Mouse (Mus musculus) retina, postnatal 1 day (tissue): Measurements from ENCODE around the gene Dusp2.

Source experiments
- DNase-seq: peaks from one replicate; pipeline ENCODE4 v3.0.0-alpha.2; 2012

Gene Dusp2

DNA sequence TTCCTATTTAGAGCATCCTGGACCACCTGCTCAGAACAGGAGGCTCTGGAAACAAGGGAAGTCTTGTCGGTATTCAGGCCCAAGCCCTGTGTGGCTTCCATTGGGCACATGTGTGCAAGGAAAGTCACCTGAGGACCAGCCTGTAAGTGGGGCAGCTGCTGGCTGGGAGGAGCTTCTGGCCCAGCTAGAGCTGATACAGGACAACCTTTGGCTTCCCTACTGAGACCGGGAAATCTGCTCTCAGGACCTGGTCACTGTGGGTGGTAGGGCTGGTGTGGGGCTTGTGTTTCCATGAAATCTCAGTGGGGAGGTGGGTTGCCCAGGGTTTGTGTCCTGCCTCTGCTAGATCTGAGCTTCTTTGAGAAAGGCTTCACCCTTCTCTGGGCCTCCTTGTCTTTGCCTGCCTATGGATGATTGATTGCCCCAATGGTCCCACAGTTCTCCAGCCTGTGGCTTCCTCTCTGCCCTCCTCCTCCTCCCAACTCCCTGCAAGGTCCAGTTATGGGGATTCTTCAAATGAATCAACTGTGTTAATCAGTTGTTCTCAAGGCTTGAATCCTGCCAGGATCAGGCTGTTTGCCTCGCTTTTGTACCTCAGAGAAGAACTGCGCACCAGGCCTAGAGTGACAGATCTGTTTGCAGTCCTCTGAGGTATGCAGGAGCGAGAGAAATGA lies 33.9 kb downstream of the Dusp2 start:
- DNase-seq = no peak

DNA sequence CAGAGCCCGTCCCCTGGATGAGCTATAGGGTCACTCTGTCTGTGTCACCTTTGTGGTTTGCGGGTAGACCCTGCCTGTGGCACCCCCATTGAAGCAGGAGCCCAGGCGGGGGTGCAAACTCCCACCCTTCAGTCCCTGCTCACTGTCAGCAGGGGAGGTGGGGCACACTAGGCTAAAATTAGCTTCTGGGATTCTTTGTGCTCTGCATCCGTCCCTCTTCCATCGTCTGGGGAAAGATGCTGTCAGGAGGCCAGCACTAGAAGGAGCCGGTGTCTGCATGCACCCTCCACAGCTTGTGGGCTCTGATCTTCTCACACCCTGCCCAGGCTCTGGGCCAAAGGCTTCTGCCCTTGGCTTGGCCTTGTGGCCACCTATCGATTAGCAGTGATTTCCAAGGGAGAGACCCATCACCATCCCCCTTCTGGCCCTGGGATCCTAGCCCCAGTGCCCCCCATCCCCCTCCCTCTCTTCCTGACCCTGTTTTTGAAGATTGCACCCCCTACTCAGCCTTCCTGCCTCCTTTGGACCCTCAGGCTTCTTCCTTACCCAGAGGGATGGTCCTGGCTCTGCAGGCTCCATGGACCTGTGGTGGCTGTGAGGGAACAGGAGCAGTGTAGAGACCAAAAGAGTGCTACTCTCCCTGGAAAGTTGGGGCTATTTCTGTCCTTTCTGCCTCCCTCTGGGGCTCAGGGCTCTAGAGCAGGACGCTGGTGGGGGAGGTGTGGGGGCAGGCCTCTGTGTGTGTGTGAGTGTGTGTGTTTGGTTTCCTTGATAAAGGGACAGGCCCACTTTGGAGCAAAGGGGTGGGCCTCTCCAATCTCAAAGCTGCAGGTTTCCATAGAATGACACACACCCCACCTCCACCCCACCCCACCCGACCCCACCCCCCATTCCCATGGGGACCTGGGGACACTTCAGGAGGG lies 34.9 kb downstream of the Dusp2 start:
- no peak for DNase-seq

DNA sequence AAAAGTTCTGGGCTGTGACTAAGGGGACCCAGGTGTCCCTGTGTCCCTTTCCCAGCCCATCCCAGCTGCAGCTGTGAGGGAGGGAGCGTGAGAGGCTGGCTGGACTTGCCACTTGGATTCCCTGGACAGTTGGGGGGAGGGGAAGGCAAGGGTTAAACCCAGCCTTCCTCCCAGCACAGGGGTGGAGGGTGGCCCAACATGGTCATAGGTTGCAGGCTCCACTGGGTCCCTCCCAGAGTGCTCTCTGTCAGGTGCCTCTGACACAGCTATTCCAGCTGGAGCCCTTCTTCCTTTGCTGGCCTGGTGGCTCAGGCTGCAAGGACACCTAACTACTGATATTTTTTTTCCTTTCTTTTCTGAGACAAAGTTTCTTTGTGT lies 35.5 kb downstream of the Dusp2 start:
- DNase-seq = no peak

DNA sequence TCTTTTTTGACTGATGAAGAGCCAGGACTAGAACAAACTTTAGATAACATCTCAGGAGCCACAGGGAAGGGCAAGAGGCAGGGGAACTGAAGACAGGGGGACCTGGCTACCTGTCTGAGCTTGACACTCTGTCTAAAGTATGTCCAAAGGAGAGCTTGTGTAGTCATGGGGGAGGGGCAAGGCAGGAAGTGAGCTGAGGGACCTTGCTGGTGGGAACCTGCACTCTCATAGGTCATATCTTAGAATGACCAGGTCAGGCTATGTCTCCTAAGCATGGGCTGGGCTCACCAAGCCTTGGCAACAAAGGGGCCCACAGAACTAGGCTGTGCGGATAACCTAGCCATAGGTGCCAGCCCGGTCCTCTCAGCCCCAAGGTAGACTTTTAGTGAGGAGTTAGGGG lies 36.1 kb downstream of the Dusp2 start:
- DNase-seq = no peak

DNA sequence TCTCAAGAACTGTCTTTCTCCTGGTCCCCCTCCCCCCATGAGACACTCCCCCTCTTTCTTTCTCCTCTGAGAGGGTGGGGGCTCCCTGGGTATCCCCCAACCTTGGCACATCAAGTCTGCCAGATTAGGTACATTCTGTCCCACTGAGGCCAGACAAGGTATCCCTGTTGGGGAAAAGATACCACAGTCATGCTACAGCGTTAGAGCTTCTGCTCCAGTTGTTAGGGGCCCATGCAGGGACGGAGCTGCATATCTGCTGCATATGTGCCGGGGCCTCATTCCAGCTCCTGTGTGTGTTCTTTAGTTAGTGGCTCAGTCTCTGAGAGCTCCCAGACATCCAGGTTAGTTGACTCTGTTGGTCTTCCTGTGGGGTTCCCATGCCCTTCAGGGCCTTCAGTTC lies 38.2 kb downstream of the Dusp2 start:
- no peak for DNase-seq

DNA sequence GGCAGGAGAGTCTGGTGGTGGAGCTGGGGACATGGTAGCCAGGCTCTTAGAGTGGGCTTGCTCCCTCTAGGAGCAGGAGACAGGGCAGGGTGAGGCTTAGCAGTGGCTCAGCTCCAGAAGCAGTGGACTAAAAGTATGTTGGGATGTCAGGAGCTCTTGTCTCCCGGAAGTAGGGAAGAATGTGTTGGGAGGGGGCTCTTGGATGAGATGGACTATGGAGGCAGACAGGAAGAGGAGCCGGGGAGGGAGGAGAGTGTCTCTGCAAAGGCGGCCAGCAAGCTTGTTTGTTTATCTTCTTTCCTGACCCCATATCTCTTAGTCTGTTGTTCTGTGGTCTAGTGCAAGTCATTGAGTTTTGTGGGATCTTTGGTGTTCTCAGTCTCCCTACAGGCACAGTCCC lies 39.1 kb downstream of the Dusp2 start:
- DNase-seq = no peak

DNA sequence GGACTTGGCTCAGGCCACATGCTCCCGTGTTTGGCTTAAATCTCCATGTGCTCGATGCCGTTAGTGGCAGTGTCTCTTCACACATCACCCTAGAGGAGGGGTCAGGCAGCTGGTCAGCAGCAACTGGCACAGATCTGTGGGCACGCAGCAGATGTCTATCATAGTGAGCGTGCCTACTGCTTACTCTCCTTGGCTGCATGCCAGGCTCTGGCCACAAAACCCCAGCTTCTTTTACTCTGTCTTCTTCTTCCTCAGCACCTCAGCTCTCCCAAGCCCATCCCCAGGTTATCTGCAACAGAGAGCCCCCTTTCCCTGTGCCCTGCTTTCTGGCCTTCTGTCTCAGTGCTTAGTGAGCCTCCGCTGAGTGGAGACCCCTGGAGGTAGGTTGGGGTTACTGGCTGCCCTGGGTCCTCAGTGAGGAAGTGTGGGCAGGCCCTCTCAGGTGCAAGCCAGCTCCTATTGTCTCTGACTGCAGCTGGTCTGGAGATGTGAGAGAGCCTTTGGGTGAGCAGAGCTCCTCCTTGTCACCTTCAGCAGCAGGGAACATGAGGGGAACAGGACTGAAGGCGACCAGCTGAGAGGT lies 39.9 kb downstream of the Dusp2 start:
- peak; percentile 74 for DNase-seq

DNA sequence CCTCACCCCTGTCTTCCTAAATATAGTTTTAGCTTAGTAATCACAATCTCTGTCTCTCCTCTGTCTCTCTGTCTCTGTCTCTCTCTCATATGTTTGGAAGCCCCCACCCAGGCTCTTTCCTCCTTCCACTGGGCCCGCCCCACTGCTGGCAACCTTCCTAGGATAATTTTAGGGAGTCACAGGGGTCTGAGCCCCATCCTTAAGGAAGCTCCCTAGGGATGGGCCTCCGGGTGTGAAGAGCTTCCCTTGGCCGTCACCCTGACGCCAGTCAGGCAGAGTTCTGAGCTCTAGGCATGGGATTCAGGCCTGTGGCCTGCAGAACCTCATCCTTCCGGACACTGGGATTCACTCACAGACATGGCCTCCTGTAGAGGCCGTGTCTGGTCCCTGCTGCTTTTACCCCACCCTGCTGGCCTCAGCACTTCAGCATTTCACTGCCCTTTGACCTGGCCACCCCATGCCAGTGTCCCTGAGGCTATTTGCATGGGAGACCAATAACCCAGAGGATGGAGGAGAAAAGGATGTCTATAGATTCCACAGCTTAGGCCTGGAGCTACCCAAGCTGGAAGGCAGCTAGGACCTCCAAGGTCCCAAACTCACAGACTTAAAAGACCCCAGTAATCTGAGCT lies 40.6 kb downstream of the Dusp2 start:
- no peak for DNase-seq

DNA sequence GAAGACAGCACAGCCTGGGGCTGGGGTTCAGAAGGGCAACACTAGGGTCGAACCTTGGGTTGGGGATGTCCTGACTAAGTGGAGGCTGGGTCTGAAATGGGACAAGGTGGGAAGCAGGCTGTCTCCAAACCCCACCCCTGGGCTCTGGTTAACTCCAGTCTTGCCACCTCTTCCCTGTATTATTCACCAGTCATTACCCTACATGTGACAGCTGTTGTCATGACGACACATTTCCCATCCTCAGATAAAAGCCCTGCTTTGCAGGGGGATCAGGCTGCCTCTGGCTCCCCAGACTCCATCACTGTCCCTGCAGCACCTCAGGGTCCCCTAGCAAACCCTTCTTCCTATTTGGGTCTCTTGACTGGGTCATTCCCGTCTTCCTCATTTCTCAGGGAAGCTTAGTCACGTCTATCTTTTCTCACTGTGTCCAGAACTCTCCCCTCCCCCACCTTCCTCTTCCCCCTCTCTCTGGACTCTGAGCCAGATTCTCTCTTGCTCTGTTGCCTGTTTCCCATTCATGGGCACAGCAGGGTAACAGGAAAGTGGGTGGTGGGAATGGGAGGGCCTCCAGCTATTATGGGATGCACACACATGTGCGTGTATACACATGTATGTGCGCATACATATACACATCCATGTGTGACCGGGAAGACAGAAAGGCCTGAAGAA lies 42.1 kb downstream of the Dusp2 start:
- peak; percentile 44 for DNase-seq

DNA sequence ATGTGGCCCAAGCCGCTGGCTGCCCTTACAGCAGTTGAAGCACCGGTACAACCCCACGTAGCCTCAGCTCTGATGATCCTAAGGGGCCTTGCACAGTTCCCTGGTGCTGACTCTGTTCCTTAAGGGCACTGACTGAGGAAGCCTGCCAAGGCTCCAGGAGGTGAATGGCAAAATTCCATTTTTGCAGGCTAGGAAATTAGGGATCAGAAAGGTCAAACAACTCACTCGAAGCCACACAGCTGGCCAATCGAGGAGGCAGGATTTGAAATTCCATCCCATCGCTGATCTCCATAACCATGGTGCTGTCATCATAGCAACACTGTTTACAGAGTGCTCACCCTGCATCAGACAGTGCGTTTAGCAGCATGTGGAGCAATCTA lies 42.6 kb downstream of the Dusp2 start:
- DNase-seq = no peak

DNA sequence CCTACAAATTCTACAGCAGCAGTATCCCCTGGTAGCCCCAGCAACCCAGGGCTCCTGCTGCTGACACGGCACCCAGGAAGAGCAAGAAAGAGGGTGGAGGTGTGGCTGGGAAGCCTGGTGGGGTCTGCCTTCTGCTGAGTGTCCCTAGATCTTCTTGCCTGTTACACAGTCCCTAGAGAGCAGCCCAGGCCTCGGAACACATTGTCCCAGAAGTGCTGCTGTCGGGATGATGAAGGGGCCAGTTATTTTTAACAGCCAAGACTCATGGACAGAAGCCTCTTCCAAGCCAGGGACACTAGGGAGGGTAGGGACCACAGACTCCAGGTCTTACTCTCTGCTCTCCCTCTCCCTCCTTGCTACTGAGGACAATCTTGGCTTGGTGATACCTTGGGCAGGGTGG lies 43.3 kb downstream of the Dusp2 start:
- DNase-seq = no peak

DNA sequence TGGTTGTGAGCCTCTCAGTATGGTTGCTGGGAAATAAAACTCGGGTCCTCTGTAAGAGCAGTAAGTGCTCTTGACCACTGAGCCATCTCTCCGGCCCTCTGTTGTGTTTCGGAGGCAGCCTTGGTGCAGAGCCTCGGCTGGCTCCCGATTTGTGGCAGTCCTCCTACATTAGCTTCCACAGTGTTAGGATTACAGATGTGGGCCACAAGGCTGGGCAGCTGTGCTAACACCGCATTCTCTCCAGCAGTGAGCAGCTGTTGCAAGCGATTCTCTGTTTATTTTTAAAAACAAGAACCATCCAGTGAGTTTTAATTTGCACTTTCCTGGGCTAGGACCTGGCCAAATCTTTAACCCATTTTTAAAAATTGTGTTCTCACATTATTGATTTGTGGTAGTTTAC lies 47.9 kb downstream of the Dusp2 start:
- DNase-seq = no peak

DNA sequence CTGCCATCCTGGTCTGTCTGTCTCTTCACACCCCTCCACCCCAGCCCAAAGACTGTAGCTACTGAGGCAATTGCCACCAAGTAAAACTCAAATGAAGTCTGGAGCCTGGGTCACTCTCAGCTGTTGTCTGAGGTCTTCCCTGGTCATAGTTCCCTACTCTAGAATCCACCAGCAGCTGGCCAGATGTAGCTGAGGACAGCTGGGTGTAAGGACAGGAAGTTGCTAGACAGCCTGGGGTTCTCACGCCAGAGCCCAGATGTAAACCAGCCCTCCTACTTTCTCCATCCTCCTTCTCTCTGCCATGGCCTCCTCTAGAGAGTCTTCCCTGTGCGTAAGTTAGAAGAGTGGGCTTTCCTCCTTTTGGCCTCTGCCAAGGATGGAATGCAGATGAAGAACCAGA lies 51.6 kb downstream of the Dusp2 start:
- DNase-seq = no peak
